Mouse (Mus musculus) kidney, adult 9 months (tissue): ENCODE measurements around the gene Xpr1.
A peak's percentile ranks its signal among the peaks of the same experiment; 100 is the strongest.
"Not testable (repeated sequence)": the region's sequence is repeated elsewhere in the genome, so short reads cannot be mapped to it uniquely, and the experiment has no call there.

ENCODE experiments used
- DNase-seq: peaks from one replicate; pipeline ENCODE4 v3.0.0; 2022

The Xpr1 gene

DNA sequence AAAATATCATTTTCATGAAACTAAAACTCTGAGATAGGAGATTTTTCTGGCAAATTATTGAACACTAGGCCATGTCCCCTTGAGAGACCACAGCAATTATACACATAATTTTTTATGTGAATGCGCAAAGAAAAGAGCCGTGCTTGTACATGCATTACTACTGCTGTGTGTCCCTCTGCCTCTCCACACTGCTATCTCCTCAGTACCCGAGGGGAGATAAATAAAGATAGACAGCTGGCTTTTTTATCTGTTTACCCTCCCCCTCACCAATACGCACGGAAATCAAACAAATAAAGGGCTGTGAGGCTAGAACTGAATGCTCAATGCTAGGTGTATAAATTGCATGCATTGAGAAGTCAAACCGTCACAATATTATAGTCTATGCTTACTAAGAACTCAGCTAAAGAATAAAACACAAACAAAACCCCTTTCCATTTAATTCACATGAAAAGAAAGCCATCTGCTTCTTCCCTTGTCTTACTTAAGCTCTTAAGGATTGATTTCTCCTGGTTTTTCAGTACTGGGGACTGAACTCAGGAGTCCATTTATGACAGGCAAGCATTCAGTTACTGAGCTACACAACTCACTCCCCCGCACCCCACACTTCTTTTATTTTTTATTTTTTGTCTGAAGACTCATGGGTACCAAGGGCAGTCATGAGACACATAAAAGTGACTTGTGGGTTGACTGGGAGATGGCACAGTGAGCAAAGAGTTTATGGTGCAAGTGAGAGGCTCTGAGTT lies 97.0 kb downstream of the Xpr1 start:
- no peak for DNase-seq

GRCm38 (mm10) chr1:155319513-155319912 lies 97.7 kb downstream of the Xpr1 start:
- no peak for DNase-seq

DNA sequence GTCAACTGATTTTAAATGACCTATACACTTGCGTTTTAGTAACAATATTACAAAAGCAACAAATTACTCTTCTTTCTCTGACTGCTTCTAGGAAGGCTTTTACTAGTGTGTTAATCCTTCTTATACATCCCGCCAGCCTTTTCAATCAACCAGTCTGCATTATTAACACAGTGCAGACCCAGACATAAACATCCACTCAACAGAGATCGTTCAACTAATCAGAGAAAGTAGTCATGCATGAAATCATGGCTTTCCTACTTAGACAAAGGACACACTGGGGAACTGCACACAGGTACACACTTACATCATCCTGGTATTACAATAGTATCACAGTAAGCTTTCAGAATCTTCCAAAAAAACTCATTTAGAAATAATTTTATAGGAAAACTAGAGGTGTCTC lies 105.5 kb downstream of the Xpr1 start:
- no peak for DNase-seq

DNA sequence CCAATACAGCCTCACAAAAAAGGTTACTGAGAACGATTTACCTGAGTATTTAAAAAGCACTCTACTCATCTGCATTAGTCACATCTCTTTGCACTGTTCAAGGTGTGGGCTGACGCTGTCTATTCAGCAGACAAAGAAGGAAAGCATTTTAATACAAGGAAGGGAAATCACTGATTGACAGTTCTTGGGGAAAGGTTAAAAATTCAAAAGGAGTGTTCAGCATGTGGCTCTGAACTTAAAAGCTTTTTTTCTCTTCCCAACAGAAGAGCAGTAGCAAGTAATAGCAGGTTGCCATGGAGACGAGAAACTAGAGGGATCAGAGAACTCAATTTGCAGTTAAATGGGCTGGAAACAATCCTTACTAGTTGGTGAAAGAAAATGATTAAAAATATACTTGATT lies 110.3 kb downstream of the Xpr1 start:
- DNase-seq: no peak

GRCm38 (mm10) chr1:155303402-155303801 lies 113.8 kb downstream of the Xpr1 start:
- DNase-seq: no peak

DNA sequence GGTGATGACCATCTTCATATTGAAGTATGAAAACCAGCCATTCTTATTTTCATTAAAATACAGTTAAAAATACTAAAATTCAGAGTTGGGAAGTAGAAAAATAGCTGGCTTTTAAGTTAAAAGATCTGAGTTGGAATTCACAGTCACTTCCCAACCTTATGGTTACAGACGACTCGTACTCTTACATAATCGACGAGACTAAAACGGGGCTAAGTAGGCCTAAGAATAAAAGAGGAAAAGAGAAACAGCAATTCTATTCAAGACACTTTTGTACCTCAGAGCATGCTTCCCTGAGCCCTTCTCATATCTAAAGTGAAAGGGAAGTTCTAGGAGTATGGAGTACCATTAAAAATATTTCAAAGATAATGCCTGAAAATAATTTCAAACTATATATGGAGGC lies 119.6 kb downstream of the Xpr1 start:
- no peak for DNase-seq

- DNase-seq: no peak
Measured at GRCm38 (mm10) chr1:155297203-155297602, 120.0 kb downstream of the Xpr1 start.

GRCm38 (mm10) chr1:155293446-155293845 lies 123.8 kb downstream of the Xpr1 start:
- DNase-seq: peak; percentile 83

DNA sequence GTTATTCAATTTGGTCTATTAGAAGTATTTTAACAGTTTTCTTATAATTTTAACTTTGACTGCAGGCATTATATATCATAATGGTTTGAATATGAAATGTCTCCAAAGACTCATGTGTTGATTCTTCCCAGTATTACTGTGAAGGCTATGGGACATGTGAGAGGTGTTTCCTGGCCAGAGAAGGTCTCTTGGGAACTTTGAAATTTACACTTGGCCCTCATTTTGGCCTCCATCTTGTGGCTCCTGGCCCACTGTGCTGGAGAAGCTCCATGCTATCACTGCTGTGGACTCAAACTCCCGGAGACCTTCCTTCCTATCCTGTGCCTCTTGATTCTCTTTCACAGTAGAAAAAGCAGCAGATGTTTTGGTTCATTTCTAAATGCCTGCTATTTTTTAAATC lies 127.8 kb downstream of the Xpr1 start:
- no peak for DNase-seq

GRCm38 (mm10) chr1:155288033-155288432 lies 129.2 kb downstream of the Xpr1 start:
- DNase-seq: no peak

GRCm38 (mm10) chr1:155283808-155284207 lies 133.4 kb downstream of the Xpr1 start:
- no peak for DNase-seq

GRCm38 (mm10) chr1:155281003-155281793 lies 136.0 kb downstream of the Xpr1 start:
- peak; percentile 90 for DNase-seq

DNA sequence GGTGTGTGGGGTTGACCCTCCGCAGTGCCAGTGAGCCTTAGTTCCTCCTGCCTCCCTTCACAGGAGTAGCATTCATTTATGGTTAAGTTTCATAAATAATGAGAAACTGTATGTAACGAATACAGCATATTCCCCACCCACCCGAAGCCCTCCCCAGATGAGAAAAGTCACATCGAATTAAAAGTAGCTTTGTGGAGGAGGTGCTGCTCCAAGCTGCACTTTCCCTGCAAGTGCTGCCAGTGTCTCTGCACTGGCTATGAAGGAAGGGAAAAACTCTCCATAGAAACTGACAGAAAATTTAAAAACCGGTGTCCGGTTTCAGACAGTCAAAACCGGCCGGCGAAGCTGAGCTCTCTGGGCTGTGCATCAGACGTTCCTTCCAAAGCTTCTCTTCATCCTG lies 136.9 kb downstream of the Xpr1 start:
- DNase-seq: no peak

DNA sequence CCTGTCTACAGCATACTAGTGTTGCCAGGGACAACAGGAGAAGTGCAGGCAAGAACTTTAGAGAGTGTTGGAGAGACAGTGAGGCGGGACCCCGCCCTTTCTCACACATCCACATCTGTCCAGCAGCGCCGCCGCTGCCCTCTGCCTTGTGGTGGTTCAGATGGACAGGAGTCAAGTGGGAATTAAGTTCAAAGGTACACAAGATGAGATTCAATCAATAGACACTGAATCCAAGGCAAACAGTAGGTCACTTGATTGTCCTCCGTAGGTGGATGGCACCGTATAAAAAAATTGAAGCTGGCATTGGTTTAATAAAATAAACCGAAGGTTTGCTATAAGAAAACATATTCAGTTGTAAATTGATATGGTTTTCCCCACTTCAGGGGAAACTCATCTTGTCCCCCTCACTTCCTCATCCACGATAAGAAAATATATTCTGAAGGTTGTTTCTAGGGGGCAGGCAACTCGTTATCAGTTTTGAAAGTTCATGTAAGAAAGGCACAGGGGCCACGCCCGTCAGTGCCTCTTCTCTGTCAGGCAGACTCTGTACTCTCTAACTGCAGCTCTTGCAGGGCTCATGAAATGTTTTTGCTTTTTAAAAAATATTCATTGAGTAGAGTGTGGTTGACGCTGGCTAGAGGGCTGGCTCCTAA lies 140.7 kb downstream of the Xpr1 start:
- DNase-seq: no peak

GRCm38 (mm10) chr1:155275793-155276192 lies 141.4 kb downstream of the Xpr1 start:
- DNase-seq: no peak

GRCm38 (mm10) chr1:155274976-155275375 lies 142.2 kb downstream of the Xpr1 start:
- DNase-seq: peak; percentile 95

DNA sequence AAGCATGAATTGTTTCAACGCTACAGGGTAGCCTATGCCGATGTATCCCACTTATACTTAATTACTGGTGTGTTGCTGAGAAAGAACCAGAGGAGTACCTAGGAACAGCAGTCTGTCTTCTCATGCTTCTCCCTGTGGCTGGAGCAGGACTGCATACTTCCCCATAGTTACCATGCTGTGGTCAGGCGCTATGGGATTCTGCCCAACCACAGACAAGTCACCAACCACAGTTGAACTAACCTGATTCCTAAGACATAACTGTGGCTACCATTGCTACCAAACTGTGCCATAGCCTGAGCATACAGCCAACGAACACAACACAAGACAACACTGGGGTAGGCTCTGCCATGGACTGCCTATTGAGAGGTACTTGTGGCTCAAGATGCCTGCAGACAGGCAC lies 144.3 kb downstream of the Xpr1 start:
- DNase-seq: no peak

- DNase-seq: not testable (repeated sequence)
Measured at GRCm38 (mm10) chr1:155262496-155262895, 154.7 kb downstream of the Xpr1 start.

DNA sequence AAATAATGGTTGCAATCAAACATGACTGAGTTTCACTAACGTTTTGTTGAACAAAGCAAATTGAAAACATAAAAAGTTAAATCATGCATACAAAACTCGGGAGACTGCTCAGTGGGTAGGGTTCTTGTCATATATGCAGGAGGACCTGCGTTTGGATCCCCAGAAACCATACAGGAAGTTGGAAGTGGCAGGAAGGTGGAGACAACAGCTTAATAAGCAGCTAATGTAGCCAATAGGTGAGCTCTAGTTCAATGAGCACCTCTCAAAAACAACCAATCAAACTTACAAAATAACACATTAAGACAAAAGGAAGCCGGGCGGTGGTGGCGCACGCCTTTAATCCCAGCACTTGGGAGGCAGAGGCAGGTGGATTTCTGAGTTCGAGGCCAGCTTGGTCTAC lies 162.9 kb downstream of the Xpr1 start:
- DNase-seq: no peak

GRCm38 (mm10) chr1:155253126-155253525 lies 164.1 kb downstream of the Xpr1 start:
- no peak for DNase-seq

DNA sequence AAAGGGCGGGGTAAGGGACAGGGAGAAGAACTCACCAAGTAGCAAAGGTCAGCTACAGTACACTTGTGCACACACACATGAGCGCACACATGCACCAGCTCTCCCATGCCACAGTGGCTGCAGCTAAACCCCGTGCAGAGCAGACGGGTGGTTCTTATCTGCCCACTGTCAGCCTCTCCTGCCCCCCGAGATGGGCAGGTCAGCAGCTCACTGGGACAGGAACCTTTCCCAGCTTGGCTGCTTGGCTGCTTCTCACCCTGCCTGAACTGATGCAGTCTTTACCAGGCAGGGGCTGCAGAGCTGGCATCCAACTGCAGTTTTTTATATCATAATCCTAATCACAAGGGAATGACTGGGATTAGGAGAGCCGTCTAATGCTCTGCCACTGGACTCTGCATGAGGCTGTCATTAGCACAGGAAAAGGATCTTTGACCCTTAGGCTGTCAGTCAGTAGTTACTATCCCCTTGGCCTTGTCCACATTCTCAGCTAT lies 164.5 kb downstream of the Xpr1 start:
- peak; percentile 75 for DNase-seq

DNA sequence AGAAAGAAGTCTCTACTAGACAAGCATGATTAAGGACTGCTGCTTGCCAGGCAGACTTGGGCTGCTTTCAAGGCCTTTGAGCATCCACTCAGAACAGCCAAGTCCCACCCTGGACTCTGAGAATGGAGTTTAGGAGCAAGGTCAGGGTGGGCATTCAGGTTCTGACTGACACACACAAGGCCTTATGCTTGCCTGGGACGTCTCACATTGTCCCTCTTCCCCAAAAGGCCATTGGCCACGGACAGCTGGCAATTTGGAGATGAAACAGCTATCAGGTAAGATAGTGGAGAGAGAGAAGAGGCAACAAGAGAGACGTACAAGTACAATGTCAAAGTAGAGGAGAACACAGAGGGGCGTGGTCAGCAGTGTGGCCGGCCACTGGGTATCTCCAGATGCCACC lies 165.6 kb downstream of the Xpr1 start:
- no peak for DNase-seq

- peak; percentile 88 for DNase-seq
Measured at GRCm38 (mm10) chr1:155250531-155251135, 166.6 kb downstream of the Xpr1 start.
